Mouse (Mus musculus) intestine, embryonic 14.5 days (tissue): ENCODE data around the gene Slc35e2. TPM values are rescaled to one million over a fixed set of nuclear protein-coding genes. Genes with fewer than 3 reads are reported as not detected.

ENCODE experiments used
- ATAC-seq: fragments of 200-750 bp; cut with Nextera tagmentation; replicated peaks from 2 replicates; pipeline ENCODE4 v1.8.0; 2017; ENCODE audit warnings: low read depth, moderate number of reproducible peaks, moderate TSS enrichment, moderate library complexity; ENCODE audit not compliant: low FRiP score, low TSS enrichment
- DNase-seq: peaks from one replicate; pipeline ENCODE4 v3.0.0-alpha.2; 2018; ENCODE audit warnings: low spot score
- H3K27ac ChIP-seq: fragments of 300-500 bp; sonication (generic); 2 replicates; pipeline ENCODE4 v1.5.1; 2014; ENCODE audit warnings: low read depth, mild to moderate bottlenecking, control low read depth
- H3K27me3 ChIP-seq: fragments of 300-500 bp; sonication (generic); replicated peaks from 2 replicates; pipeline ENCODE4 v1.6.1; 2014; ENCODE audit warnings: low read length, control low read depth; ENCODE audit not compliant: control insufficient read depth, insufficient read depth
- H3K36me3 ChIP-seq: fragments of 300-500 bp; sonication (generic); 2 replicates; pipeline ENCODE4 v1.6.1; 2014; ENCODE audit warnings: low read length, control low read depth; ENCODE audit not compliant: control insufficient read depth, insufficient read depth
- H3K4me1 ChIP-seq: fragments of 300-500 bp; sonication (generic); replicated peaks from 2 replicates; pipeline ENCODE4 v1.6.1; 2014; ENCODE audit warnings: low read length, control low read depth, mixed read lengths; ENCODE audit not compliant: control insufficient read depth, insufficient read depth
- H3K4me2 ChIP-seq: fragments of 300-500 bp; sonication (generic); 2 replicates; pipeline ENCODE4 v1.6.1; 2014; ENCODE audit warnings: low read length
- H3K4me3 ChIP-seq: fragments of 300-500 bp; sonication (generic); 2 replicates; pipeline ENCODE4 v1.5.1; 2014; ENCODE audit warnings: low read depth, low read length, control low read depth, mixed read lengths
- H3K9ac ChIP-seq: fragments of 300-500 bp; sonication (generic); 2 replicates; pipeline ENCODE4 v1.6.1; 2014; ENCODE audit warnings: mild to moderate bottlenecking, low read length
- H3K9me3 ChIP-seq: fragments of 300-500 bp; sonication (generic); 2 replicates; pipeline ENCODE4 v1.6.1; 2016; ENCODE audit warnings: low read length, control low read depth; ENCODE audit not compliant: control insufficient read depth
- WGBS: fragments of 180-500 bp; shearing (Covaris S2); extraction: QIAGEN DNeasy Blood & Tissue Kit; methylation state at CpG from one replicate; pipeline ENCODE4 v1.1.7; 2014; 5-methylcytosine and 5-hydroxymethylcytosine counted together
- polyA plus RNA-seq: library from polyadenylated mRNA; unstranded; fragments of >200 nt; fragmentation: Nextera tagmentation; extraction: Ambion mirVana; gene quantifications from 2 replicates; pipeline ENCODE4 v1.2.1, GENCODE M21; 2014

Slc35e2 gene
- polyA plus RNA-seq, 1 experiment from 2014 or later: 8.5 TPM

DNA sequence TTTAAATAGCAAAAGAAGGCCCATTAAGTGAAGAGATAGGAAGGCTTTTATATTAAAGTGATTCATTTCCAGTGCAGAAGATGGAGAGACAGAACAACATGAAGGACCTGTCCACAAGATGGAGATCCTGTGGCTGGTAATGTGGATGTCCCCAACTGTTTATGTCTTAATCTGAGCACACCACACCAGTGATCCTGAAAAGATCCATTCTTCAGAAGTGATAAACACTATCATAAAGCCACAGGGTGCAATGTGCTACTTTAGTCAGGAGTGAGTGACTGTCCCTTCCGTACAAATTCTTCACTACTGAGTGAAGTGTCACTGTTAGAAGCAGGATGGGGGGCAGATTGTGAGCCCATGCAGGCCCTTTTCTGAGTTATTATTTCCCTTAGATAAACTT lies 1.5 kb downstream of the Slc35e2 start:
- WGBS: 96% methylated on average over 1 of the region's 1 CpGs
- no peak overlapping the region for H3K27ac ChIP-seq
- H3K9ac ChIP-seq: no peak overlapping the region

GRCm38 (mm10) chr4:155603801-155604200 lies 2.6 kb downstream of the Slc35e2 start:
- whole genome bisulfite sequencing: 88% methylated on average over 6 of the region's 6 CpGs

More for the DNA sequence above, 1.5 kb downstream of the Slc35e2 start:
- DNase-seq (no peak), ATAC-seq (no peak)
- Histone ChIP-seq H3K4me3 (no peak overlapping the region), H3K27me3 (no peaks in the 10 kb centered on the region), H3K4me2 (peak overlapping the region; percentile 72), H3K9me3 (no peaks in the 10 kb centered on the region), H3K36me3 (peaks cover 5% of the 10 kb centered on the region; the same call in 1 of the 2 replicates), H3K4me1 (peaks cover 6% of the 10 kb centered on the region)

DNA sequence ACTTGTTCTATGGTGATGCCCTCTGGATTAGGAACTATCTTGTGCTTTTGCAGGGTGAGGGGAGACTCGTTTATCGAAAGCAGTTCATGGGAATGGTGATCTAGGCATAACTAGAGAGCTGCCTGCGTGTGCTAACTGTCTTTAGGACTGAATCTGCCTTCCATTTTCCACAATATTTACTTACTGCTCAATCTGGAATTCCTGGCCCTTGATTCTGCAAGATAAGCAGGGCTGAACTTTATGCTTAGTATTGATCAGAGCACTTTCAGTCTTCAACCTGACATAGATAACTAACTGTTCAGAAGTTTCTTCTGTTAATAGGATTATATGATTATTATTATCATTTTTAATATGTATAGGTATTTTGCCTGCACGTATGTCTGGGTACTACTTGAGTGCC lies 3.9 kb downstream of the Slc35e2 start:
- no peak for DNase-seq
- Histone ChIP-seq H3K9ac (no peak overlapping the region), H3K4me2 (no peak overlapping the region), H3K4me3 (no peak overlapping the region), H3K4me1 (peaks cover 6% of the 10 kb centered on the region), H3K9me3 (no peaks in the 10 kb centered on the region), H3K36me3 (peaks cover 12% of the 10 kb centered on the region), H3K27me3 (no peaks in the 10 kb centered on the region), H3K27ac (no peak overlapping the region)
- WGBS: 84% methylated on average over 4 of the region's 4 CpGs
- no peak for ATAC-seq

More at GRCm38 (mm10) chr4:155603801-155604200, 2.6 kb downstream of the Slc35e2 start:
- no peak overlapping the region for H3K4me2 ChIP-seq
- no peak overlapping the region for H3K4me3 ChIP-seq
- peaks cover 6% of the 10 kb centered on the region for H3K4me1 ChIP-seq
- no peaks in the 10 kb centered on the region for H3K9me3 ChIP-seq
- H3K27ac ChIP-seq: no peak overlapping the region
- H3K36me3 ChIP-seq: peaks cover 5% of the 10 kb centered on the region; the same call in 1 of the 2 replicates
- no peak overlapping the region for H3K9ac ChIP-seq
- H3K27me3 ChIP-seq: no peaks in the 10 kb centered on the region
- ATAC-seq (no peak), DNase-seq (no peak)

DNA sequence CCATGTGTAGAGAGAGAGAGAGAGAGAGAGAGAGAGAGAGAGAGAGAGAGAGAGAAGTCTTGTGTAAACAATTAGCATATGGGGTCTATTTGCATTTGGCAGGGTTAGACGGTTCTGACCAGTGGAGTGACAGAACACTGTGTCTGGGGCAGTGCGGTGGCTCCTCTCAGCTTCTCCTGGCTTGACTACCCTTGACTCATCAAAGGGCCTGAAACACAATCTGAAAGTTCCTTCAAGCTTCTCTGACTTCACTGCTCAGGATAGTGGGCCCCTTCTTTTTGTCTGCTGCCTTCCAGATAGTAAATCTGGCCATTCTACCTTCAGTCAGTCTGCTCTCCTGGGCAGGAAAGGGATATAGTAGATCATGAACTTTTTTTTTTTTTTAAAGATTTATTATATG lies 5.6 kb downstream of the Slc35e2 start:
- 64% methylated on average over 2 of the region's 2 CpGs for WGBS
- Histone ChIP-seq H3K27me3 (no peaks in the 10 kb centered on the region), H3K27ac (no peak overlapping the region), H3K9me3 (no peaks in the 10 kb centered on the region), H3K4me3 (no peak overlapping the region), H3K4me1 (peaks cover 3% of the 10 kb centered on the region; the same call in 1 of the 2 replicates), H3K36me3 (peaks cover 26% of the 10 kb centered on the region), H3K9ac (no peak overlapping the region), H3K4me2 (no peak overlapping the region)
- no peak for DNase-seq
- ATAC-seq: no peak

DNA sequence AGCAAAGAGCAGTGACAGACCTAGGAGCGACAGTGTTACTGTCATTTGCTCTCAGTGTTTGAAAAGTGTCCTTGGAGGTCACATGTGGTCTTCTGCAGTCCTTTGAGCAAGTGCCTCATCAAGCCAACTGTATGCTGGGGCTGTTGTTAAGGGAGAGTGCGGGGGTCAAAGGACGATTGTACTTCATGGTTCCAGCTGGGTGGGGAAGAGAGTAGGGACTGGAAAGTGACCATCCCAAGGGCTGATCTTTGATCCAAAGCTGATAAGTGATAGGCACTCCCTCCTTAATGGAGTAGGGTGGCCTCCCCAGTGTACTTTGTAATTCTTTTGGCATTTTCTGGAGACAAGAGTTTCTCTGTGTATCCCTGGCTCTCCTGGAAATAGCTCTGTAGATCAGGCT lies 10.6 kb downstream of the Slc35e2 start:
- H3K36me3 ChIP-seq: peaks cover 62% of the 10 kb centered on the region
- no peaks in the 10 kb centered on the region for H3K27me3 ChIP-seq
- WGBS: 94% methylated on average over 3 of the region's 3 CpGs
- H3K9ac ChIP-seq: no peak overlapping the region
- DNase-seq (no peak), ATAC-seq (no peak)
- no peak overlapping the region for H3K4me3 ChIP-seq
- no peak overlapping the region for H3K4me2 ChIP-seq
- H3K9me3 ChIP-seq: no peaks in the 10 kb centered on the region
- no peaks in the 10 kb centered on the region for H3K4me1 ChIP-seq
- no peak overlapping the region for H3K27ac ChIP-seq

DNA sequence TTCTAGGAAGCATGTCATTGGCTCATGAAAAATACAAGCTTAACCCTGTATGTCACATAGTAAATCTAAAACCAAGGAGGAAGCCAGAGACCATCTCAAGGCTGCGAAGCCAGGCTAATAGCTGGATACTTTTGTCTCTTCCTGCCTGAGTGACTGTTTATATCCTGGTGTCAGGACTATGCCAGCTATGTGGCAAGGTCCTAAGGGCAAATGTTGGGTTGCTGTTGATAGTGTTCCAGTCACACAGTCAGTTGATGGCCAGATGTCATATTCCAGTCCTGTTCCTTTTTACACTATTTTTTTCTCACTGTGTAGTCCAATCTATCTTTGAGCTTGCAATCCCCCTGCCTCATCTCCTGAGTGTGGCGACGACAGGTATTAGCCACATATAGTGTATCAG lies 12.0 kb downstream of the Slc35e2 start:
- ATAC-seq: no peak
- DNase-seq: no peak
- Histone ChIP-seq H3K4me3 (no peak overlapping the region), H3K27me3 (no peaks in the 10 kb centered on the region), H3K9me3 (no peaks in the 10 kb centered on the region), H3K9ac (no peak overlapping the region), H3K4me2 (no peak overlapping the region), H3K4me1 (no peaks in the 10 kb centered on the region), H3K27ac (no peak overlapping the region), H3K36me3 (peaks cover 76% of the 10 kb centered on the region)
- WGBS: 92% methylated on average over 3 of the region's 3 CpGs

DNA sequence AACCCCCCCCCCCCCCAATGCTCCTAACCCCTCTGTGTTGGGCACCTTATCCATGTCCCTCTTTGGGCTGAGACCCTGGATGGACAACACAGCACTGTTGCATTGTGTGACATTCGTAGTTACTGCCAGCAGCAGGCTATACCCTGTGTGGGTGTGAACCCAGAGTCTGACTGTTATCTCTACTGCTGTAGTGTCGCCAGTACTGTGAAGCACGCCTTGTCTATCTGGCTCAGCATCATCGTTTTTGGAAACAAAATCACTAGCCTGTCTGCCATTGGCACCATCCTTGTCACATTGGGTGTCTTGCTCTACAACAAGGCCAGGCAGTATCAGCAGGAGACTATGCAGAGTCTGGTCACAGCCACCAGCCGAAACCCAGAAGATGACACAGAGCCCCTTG lies 17.1 kb downstream of the Slc35e2 start:
- ATAC-seq (no peak), DNase-seq (no peak)
- H3K4me3 ChIP-seq: no peak overlapping the region
- 92% methylated on average over 5 of the region's 5 CpGs for WGBS
- H3K9ac ChIP-seq: no peak overlapping the region
- H3K4me2 ChIP-seq: no peak overlapping the region
- H3K9me3 ChIP-seq: no peaks in the 10 kb centered on the region
- no peaks in the 10 kb centered on the region for H3K4me1 ChIP-seq
- H3K36me3 ChIP-seq: peaks cover 73% of the 10 kb centered on the region
- no peak overlapping the region for H3K27ac ChIP-seq
- no peaks in the 10 kb centered on the region for H3K27me3 ChIP-seq

DNA sequence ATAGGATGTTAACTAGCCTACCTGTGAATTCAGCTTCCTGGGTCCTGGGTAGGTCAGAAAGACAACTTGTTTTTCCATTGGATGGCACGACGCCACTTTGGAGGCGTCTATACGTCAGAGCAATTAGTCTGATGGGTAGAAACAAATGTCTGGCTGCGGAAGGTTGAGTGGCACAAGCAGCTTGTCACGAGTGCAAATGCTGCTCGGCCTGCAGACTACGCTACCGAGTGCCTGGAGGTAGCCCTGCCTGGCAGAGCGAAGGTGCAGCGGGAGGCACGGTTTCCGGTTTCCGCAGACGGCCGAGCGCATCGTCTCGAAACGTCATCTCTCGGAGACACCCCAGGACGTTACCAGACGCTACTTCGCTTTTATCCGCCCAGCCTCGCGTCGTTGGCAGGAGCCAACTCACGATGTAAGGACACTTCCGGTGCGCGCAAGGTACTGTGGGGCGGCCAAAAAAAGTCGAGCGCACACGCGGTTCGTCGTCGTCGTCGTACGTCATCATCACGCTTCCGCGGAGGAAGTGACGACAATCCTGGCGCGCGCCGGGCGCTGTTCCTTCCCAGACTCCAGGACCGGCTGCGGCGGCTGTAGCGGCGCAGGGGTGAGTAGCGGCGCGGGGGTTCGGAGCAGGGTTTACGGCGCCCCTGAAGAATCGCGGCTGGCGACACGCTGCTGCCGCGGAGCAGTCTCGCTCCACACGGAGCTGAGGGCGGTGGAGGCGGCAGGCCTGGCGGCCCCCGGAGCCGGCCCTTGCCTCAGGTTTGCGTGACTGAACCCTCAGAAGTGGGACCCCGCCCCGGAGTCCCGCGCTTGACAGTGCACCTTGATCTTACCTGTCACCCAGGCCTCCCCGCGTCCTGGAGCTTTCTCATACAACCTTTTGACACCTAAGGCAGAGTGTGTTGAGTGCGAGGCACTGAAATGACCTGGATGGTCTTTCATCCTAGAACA lies 23.4 kb downstream of the Slc35e2 start, which contains the start of gene Cdk11b:
Cdk11b (plus strand) TSS at position 517 of the 954 bp plus-strand sequence.
- WGBS: under 1% methylated on average over 84 of the region's 84 CpGs

More for the DNA sequence above, 23.4 kb downstream of the Slc35e2 start, which contains the start of gene Cdk11b:
- Histone ChIP-seq H3K9ac (peak within 1 kb of the TSS; percentile 79), H3K4me2 (peak within 1 kb of the TSS; percentile 98), H3K9me3 (no peaks in the 10 kb centered on the region), H3K27ac (peak within 1 kb of the TSS; percentile 90), H3K36me3 (peaks cover 50% of the 10 kb centered on the region), H3K4me1 (peaks cover 3% of the 10 kb centered on the region; the same call in 1 of the 2 replicates), H3K4me3 (peak within 1 kb of the TSS; percentile 95), H3K27me3 (no peaks in the 10 kb centered on the region)
- DNase-seq: peak; percentile 96
- ATAC-seq: peak; percentile 100
